In the genomic region with DNA sequence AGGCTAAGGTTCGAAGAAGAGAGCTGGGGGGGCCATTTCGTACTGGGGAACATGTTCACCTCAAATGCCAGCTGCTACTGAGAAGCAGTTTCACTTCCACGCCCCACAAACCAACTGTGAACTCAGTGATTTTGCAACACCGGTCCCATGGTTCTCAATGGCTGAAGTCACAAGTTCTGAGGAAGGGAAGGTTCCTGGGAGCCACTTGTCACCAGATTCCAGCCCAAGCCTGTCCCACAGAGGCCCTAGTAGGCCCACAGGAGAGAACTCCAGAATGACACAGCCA, we compare ENCODE assay signal across 8 mouse cellular contexts. TPM values are rescaled to one million over a fixed set of nuclear protein-coding genes. Genes with fewer than 3 reads are reported as not detected.
A peak's percentile ranks its signal among the peaks of the same experiment; 100 is the strongest.
DNase-seq lines count a peak whose midpoint lies in the region; ATAC-seq and TF ChIP-seq lines count a peak whose summit lies in the region.

No protein-coding gene starts in this region.

- no peaks in the 10 kb centered on the region for H3K27me3 ChIP-seq in midbrain, embryonic 10.5 days (ENCODE audit: low read depth, poor library complexity, severe bottlenecking)
- H3K27me3 ChIP-seq in midbrain, postnatal 0 days (ENCODE audit: insufficient read depth, low read length) = no peaks in the 10 kb centered on the region
- H3K27me3 ChIP-seq in limb, embryonic 10.5 days (ENCODE audit: low read depth, poor library complexity, severe bottlenecking) = no peaks in the 10 kb centered on the region

- ATAC-seq in midbrain, postnatal 0 days (ENCODE audit: low FRiP score) = no peak
- peak; percentile 44 for ATAC-seq in granulocyte monocyte progenitor cell, adult 5-6 weeks (replicated peaks; ENCODE audit: poor library complexity, severe bottlenecking)
- peak; percentile 47 for ATAC-seq in megakaryocyte progenitor cell, adult 5-6 weeks (replicated peaks; ENCODE audit: poor library complexity)

- no peak for DNase-seq in midbrain, embryonic 10.5 days (ENCODE audit: low spot score)
- DNase-seq in midbrain, postnatal 0 days (ENCODE audit: low spot score) = no peak
- DNase-seq in limb, embryonic 10.5 days (ENCODE audit: low spot score) = no peak
- no peak for DNase-seq in cerebellum, adult 9-11 months
- DNase-seq in embryo, embryonic 10 days (ENCODE audit: low spot score) = no peak
- no peak for DNase-seq in embryo, embryonic 10.5 days (ENCODE audit: low spot score)

- H3K9me3 ChIP-seq in midbrain, embryonic 10.5 days (replicated peaks) = no peaks in the 10 kb centered on the region
- H3K9me3 ChIP-seq in midbrain, postnatal 0 days (ENCODE audit: low read length) = no peaks in the 10 kb centered on the region
- H3K9me3 ChIP-seq in limb, embryonic 10.5 days (replicated peaks) = no peaks in the 10 kb centered on the region

- H3K9ac ChIP-seq in midbrain, postnatal 0 days (replicated peaks; ENCODE audit: low read length, poor library complexity, severe bottlenecking) = no peak overlapping the region

- H3K36me3 ChIP-seq in midbrain, embryonic 10.5 days = peaks cover 41% of the 10 kb centered on the region
- no peaks in the 10 kb centered on the region for H3K36me3 ChIP-seq in midbrain, postnatal 0 days (ENCODE audit: insufficient read depth, low read length)
- peaks cover 36% of the 10 kb centered on the region for H3K36me3 ChIP-seq in limb, embryonic 10.5 days

- peak overlapping the region; percentile 85 for H3K27ac ChIP-seq in midbrain, embryonic 10.5 days (replicated peaks)
- no peak overlapping the region for H3K27ac ChIP-seq in midbrain, postnatal 0 days (ENCODE audit: low read depth, low read length)
- H3K27ac ChIP-seq in limb, embryonic 10.5 days = peak overlapping the region; percentile 90; the same call in 1 of the 2 replicates

- 94% methylated on average over 4 of the region's 4 CpGs for WGBS in midbrain, embryonic 10.5 days
- WGBS in midbrain, postnatal 0 days = 96% methylated on average over 4 of the region's 4 CpGs
- WGBS in limb, embryonic 10.5 days = 94% methylated on average over 4 of the region's 4 CpGs

- peaks cover 42% of the 10 kb centered on the region for H3K4me1 ChIP-seq in midbrain, embryonic 10.5 days
- peaks cover 9% of the 10 kb centered on the region; the same call in 1 of the 2 replicates for H3K4me1 ChIP-seq in midbrain, postnatal 0 days (ENCODE audit: insufficient read depth, low read length)
- H3K4me1 ChIP-seq in limb, embryonic 10.5 days = peaks cover 42% of the 10 kb centered on the region

- peak overlapping the region; percentile 59; the same call in 1 of the 2 replicates for H3K4me3 ChIP-seq in midbrain, embryonic 10.5 days
- H3K4me3 ChIP-seq in midbrain, postnatal 0 days (ENCODE audit: low read depth, low read length) = no peak overlapping the region
- peak overlapping the region; percentile 72 for H3K4me3 ChIP-seq in limb, embryonic 10.5 days

- no peak for TF ChIP-seq CTCF in midbrain, postnatal 0 days (IDR thresholded peaks at IDR 0.05)

- no peak overlapping the region for H3K4me2 ChIP-seq in midbrain, postnatal 0 days (ENCODE audit: low read depth, low read length, poor library complexity, severe bottlenecking)

RNA-seq across cellular contexts. Expression of a gene that starts 1.2 kb away (rescaled TPM):
- polyA plus RNA-seq in midbrain, embryonic 10.5 days (2016; fragmentation: Nextera tagmentation; extraction: Ambion mirVana) = 116 TPM in 2 replicates
- total RNA-seq in midbrain, postnatal 0 days (2014; rRNA removed) = 45.4 and 48.4 TPM in 2 replicates
- polyA plus RNA-seq in midbrain, postnatal 0 days (2015; fragmentation: Nextera tagmentation; extraction: Ambion mirVana) = 47.8 and 54.0 TPM in 2 replicates
- total RNA-seq in granulocyte monocyte progenitor cell, adult 5-6 weeks (2014; fragmentation: Nextera tagmentation) = 201 and 252 TPM in 2 replicates
- 362 and 363 TPM in 2 replicates for total RNA-seq in granulocyte monocyte progenitor cell, adult 5-6 weeks (2017)
- polyA plus RNA-seq in limb, embryonic 10.5 days (2016; fragmentation: Nextera tagmentation; extraction: Ambion mirVana) = 105 and 107 TPM in 2 replicates
- 190 and 207 TPM in 2 replicates for total RNA-seq in megakaryocyte progenitor cell, adult 5-6 weeks (2015)
- 307 and 339 TPM in 2 replicates for total RNA-seq in megakaryocyte progenitor cell, adult 5-6 weeks (2017)

RNA-seq across cellular contexts. Expression of a gene that starts 12.9 kb away (rescaled TPM):
- polyA plus RNA-seq in midbrain, embryonic 10.5 days (2016; fragmentation: Nextera tagmentation; extraction: Ambion mirVana) = 4.3 and 6.1 TPM in 2 replicates
- 0.11 and 0.33 TPM in 2 replicates for total RNA-seq in midbrain, postnatal 0 days (2014; rRNA removed)
- 0.16 and 0.25 TPM in 2 replicates for polyA plus RNA-seq in midbrain, postnatal 0 days (2015; fragmentation: Nextera tagmentation; extraction: Ambion mirVana)
- total RNA-seq in granulocyte monocyte progenitor cell, adult 5-6 weeks (2014; fragmentation: Nextera tagmentation) = not detected in 2 replicates
- total RNA-seq in granulocyte monocyte progenitor cell, adult 5-6 weeks (2017) = 0.43 and 1.0 TPM in 2 replicates
- 4.8 and 5.0 TPM in 2 replicates for polyA plus RNA-seq in limb, embryonic 10.5 days (2016; fragmentation: Nextera tagmentation; extraction: Ambion mirVana)
- not detected in 2 replicates for total RNA-seq in megakaryocyte progenitor cell, adult 5-6 weeks (2015)
- total RNA-seq in megakaryocyte progenitor cell, adult 5-6 weeks (2017) = 0.30 TPM in 1 of 2 replicates, not detected in the other

RNA-seq across cellular contexts. Expression of a gene that starts 22.0 kb away (rescaled TPM):
- polyA plus RNA-seq in midbrain, embryonic 10.5 days (2016; fragmentation: Nextera tagmentation; extraction: Ambion mirVana) = 193 and 195 TPM in 2 replicates
- 42.7 and 52.3 TPM in 2 replicates for total RNA-seq in midbrain, postnatal 0 days (2014; rRNA removed)
- polyA plus RNA-seq in midbrain, postnatal 0 days (2015; fragmentation: Nextera tagmentation; extraction: Ambion mirVana) = 95.7 and 96.9 TPM in 2 replicates
- total RNA-seq in granulocyte monocyte progenitor cell, adult 5-6 weeks (2014; fragmentation: Nextera tagmentation) = 56.8 and 68.4 TPM in 2 replicates
- 40.2 and 42.2 TPM in 2 replicates for total RNA-seq in granulocyte monocyte progenitor cell, adult 5-6 weeks (2017)
- polyA plus RNA-seq in limb, embryonic 10.5 days (2016; fragmentation: Nextera tagmentation; extraction: Ambion mirVana) = 193 and 217 TPM in 2 replicates
- 27.7 and 29.3 TPM in 2 replicates for total RNA-seq in megakaryocyte progenitor cell, adult 5-6 weeks (2015)
- total RNA-seq in megakaryocyte progenitor cell, adult 5-6 weeks (2017) = 33.8 and 43.0 TPM in 2 replicates

RNA-seq across cellular contexts. Expression of a gene that starts 26.3 kb away (rescaled TPM):
- polyA plus RNA-seq in midbrain, embryonic 10.5 days (2016; fragmentation: Nextera tagmentation; extraction: Ambion mirVana) = 569 and 605 TPM in 2 replicates
- 553 TPM in 2 replicates for total RNA-seq in midbrain, postnatal 0 days (2014; rRNA removed)
- 832 and 847 TPM in 2 replicates for polyA plus RNA-seq in midbrain, postnatal 0 days (2015; fragmentation: Nextera tagmentation; extraction: Ambion mirVana)
- 648 and 734 TPM in 2 replicates for total RNA-seq in granulocyte monocyte progenitor cell, adult 5-6 weeks (2014; fragmentation: Nextera tagmentation)
- 282 and 442 TPM in 2 replicates for total RNA-seq in granulocyte monocyte progenitor cell, adult 5-6 weeks (2017)
- polyA plus RNA-seq in limb, embryonic 10.5 days (2016; fragmentation: Nextera tagmentation; extraction: Ambion mirVana) = 527 and 556 TPM in 2 replicates
- 546 and 547 TPM in 2 replicates for total RNA-seq in megakaryocyte progenitor cell, adult 5-6 weeks (2015)
- total RNA-seq in megakaryocyte progenitor cell, adult 5-6 weeks (2017) = 250 and 276 TPM in 2 replicates

RNA-seq across cellular contexts. Expression of a gene that starts 35.2 kb away (rescaled TPM):
- 125 and 132 TPM in 2 replicates for polyA plus RNA-seq in midbrain, embryonic 10.5 days (2016; fragmentation: Nextera tagmentation; extraction: Ambion mirVana)
- total RNA-seq in midbrain, postnatal 0 days (2014; rRNA removed) = 61.0 and 63.4 TPM in 2 replicates
- 93.5 and 96.6 TPM in 2 replicates for polyA plus RNA-seq in midbrain, postnatal 0 days (2015; fragmentation: Nextera tagmentation; extraction: Ambion mirVana)
- 76.8 and 88.4 TPM in 2 replicates for total RNA-seq in granulocyte monocyte progenitor cell, adult 5-6 weeks (2014; fragmentation: Nextera tagmentation)
- 213 and 215 TPM in 2 replicates for total RNA-seq in granulocyte monocyte progenitor cell, adult 5-6 weeks (2017)
- 125 and 132 TPM in 2 replicates for polyA plus RNA-seq in limb, embryonic 10.5 days (2016; fragmentation: Nextera tagmentation; extraction: Ambion mirVana)
- total RNA-seq in megakaryocyte progenitor cell, adult 5-6 weeks (2015) = 85.8 and 87.2 TPM in 2 replicates
- total RNA-seq in megakaryocyte progenitor cell, adult 5-6 weeks (2017) = 145 and 157 TPM in 2 replicates
